Mouse (Mus musculus) midbrain, embryonic 15.5 days (tissue): ENCODE results near the gene Ptpn7. TPM values are rescaled to one million over a fixed set of nuclear protein-coding genes. Genes with fewer than 3 reads are reported as not detected.

Source experiments
- ATAC-seq: fragments of 200-750 bp; cut with Nextera tagmentation; replicated peaks from 2 replicates; pipeline ENCODE4 v1.8.0; 2017; ENCODE audit warnings: moderate TSS enrichment
- H3K27ac ChIP-seq: fragments of 300-500 bp; sonication (generic); 2 replicates; pipeline ENCODE4 v1.5.1; 2015; ENCODE audit warnings: mild to moderate bottlenecking, inconsistent platforms
- H3K27me3 ChIP-seq: fragments of 300-500 bp; sonication (generic); replicated peaks from 2 replicates; pipeline ENCODE4 v1.6.1; 2015; ENCODE audit warnings: inconsistent platforms
- H3K36me3 ChIP-seq: fragments of 300-500 bp; sonication (generic); replicated peaks from 2 replicates; pipeline ENCODE4 v1.6.1; 2015; ENCODE audit warnings: inconsistent platforms
- H3K4me1 ChIP-seq: fragments of 300-500 bp; sonication (generic); 2 replicates; pipeline ENCODE4 v1.6.1; 2015; ENCODE audit warnings: inconsistent platforms
- H3K4me2 ChIP-seq: fragments of 300-500 bp; sonication (generic); 2 replicates; pipeline ENCODE4 v1.6.1; 2015; ENCODE audit warnings: inconsistent platforms, mild to moderate bottlenecking, moderate library complexity
- H3K4me3 ChIP-seq: fragments of 300-500 bp; sonication (generic); 2 replicates; pipeline ENCODE4 v1.5.1; 2015; ENCODE audit warnings: mild to moderate bottlenecking, inconsistent platforms
- H3K9ac ChIP-seq: fragments of 300-500 bp; sonication (generic); 2 replicates; pipeline ENCODE4 v1.6.1; 2015; ENCODE audit warnings: mild to moderate bottlenecking, inconsistent platforms
- H3K9me3 ChIP-seq: fragments of 300-500 bp; sonication (generic); 2 replicates; pipeline ENCODE4 v1.6.1; 2016; ENCODE audit warnings: inconsistent platforms
- WGBS: fragments of 180-500 bp; shearing (Covaris S2); methylation state at CpG from one replicate; pipeline ENCODE4 v1.1.7; 2015; ENCODE audit warnings: mixed read lengths; 5-methylcytosine and 5-hydroxymethylcytosine counted together
- polyA plus RNA-seq: library from polyadenylated mRNA; unstranded; fragments of >200 nt; fragmentation: Nextera tagmentation; extraction: Ambion mirVana; gene quantifications from 2 replicates; pipeline ENCODE4 v1.2.1, GENCODE M21; 2015

Gene Ptpn7
- polyA plus RNA-seq: 0.34 and 0.50 TPM in 2 replicates

GRCm38 (mm10) chr1:135132473-135132872, at the start of gene Ptpn7:
Ptpn7 (plus strand) TSS chr1:135132700.
- 50% methylated on average over 10 of the region's 10 CpGs for WGBS
- H3K27ac ChIP-seq: no peak within 1 kb of the TSS
- no peak for ATAC-seq

GRCm38 (mm10) chr1:135083465-135083864, 49.0 kb upstream of the Ptpn7 start:
- ATAC-seq: no peak
- H3K9me3 ChIP-seq: no peaks in the 10 kb centered on the region
- no peaks in the 10 kb centered on the region for H3K36me3 ChIP-seq
- no peak overlapping the region for H3K27ac ChIP-seq
- 39% methylated on average over 9 of the region's 9 CpGs for WGBS
- no peak overlapping the region for H3K4me3 ChIP-seq
- no peak overlapping the region for H3K4me2 ChIP-seq
- H3K9ac ChIP-seq: no peak overlapping the region
- no peaks in the 10 kb centered on the region for H3K4me1 ChIP-seq
- H3K27me3 ChIP-seq: peaks cover 24% of the 10 kb centered on the region

More at GRCm38 (mm10) chr1:135132473-135132872, at the start of gene Ptpn7:
- Histone ChIP-seq H3K4me2 (no peak within 1 kb of the TSS), H3K4me3 (no peak within 1 kb of the TSS), H3K9me3 (no peaks in the 10 kb centered on the region), H3K9ac (no peak within 1 kb of the TSS), H3K36me3 (no peaks in the 10 kb centered on the region), H3K4me1 (no peaks in the 10 kb centered on the region), H3K27me3 (peaks cover 3% of the 10 kb centered on the region; the same call in 1 of the 2 replicates)

GRCm38 (mm10) chr1:135085296-135085871, 47.1 kb upstream of the Ptpn7 start:
- H3K4me1 ChIP-seq: no peaks in the 10 kb centered on the region
- no peak overlapping the region for H3K27ac ChIP-seq
- H3K4me2 ChIP-seq: no peak overlapping the region
- no peak overlapping the region for H3K9ac ChIP-seq
- no peaks in the 10 kb centered on the region for H3K36me3 ChIP-seq
- peaks cover 24% of the 10 kb centered on the region for H3K27me3 ChIP-seq
- no peaks in the 10 kb centered on the region for H3K9me3 ChIP-seq
- 20% methylated on average over 28 of the region's 28 CpGs for WGBS
- ATAC-seq: no peak
- H3K4me3 ChIP-seq: no peak overlapping the region

- Histone ChIP-seq H3K9me3 (no peaks in the 10 kb centered on the region), H3K27me3 (peaks cover 24% of the 10 kb centered on the region), H3K4me1 (no peaks in the 10 kb centered on the region), H3K36me3 (no peaks in the 10 kb centered on the region), H3K4me3 (no peak overlapping the region), H3K9ac (no peak overlapping the region), H3K4me2 (no peak overlapping the region), H3K27ac (no peak overlapping the region)
- ATAC-seq: no peak
- 37% methylated on average over 7 of the region's 7 CpGs for WGBS
These were observed 46.5 kb upstream of the Ptpn7 start for GRCm38 (mm10) chr1:135086015-135086414.

GRCm38 (mm10) chr1:135087414-135087813, 45.1 kb upstream of the Ptpn7 start:
- no peak overlapping the region for H3K9ac ChIP-seq
- peaks cover 24% of the 10 kb centered on the region for H3K27me3 ChIP-seq
- 50% methylated on average over 1 of the region's 1 CpGs for WGBS
- no peaks in the 10 kb centered on the region for H3K4me1 ChIP-seq
- no peaks in the 10 kb centered on the region for H3K36me3 ChIP-seq
- no peak overlapping the region for H3K27ac ChIP-seq
- no peak for ATAC-seq
- H3K4me3 ChIP-seq: no peak overlapping the region
- H3K4me2 ChIP-seq: no peak overlapping the region
- H3K9me3 ChIP-seq: no peaks in the 10 kb centered on the region

GRCm38 (mm10) chr1:135089626-135090025, 42.9 kb upstream of the Ptpn7 start:
- no peak overlapping the region for H3K9ac ChIP-seq
- no peak for ATAC-seq
- H3K36me3 ChIP-seq: no peaks in the 10 kb centered on the region
- H3K27me3 ChIP-seq: peaks cover 17% of the 10 kb centered on the region
- H3K9me3 ChIP-seq: no peaks in the 10 kb centered on the region
- WGBS: 75% methylated on average over 10 of the region's 10 CpGs
- no peak overlapping the region for H3K4me3 ChIP-seq
- H3K4me1 ChIP-seq: no peaks in the 10 kb centered on the region
- no peak overlapping the region for H3K27ac ChIP-seq
- H3K4me2 ChIP-seq: no peak overlapping the region

- Histone ChIP-seq H3K4me2 (no peak overlapping the region), H3K4me3 (no peak overlapping the region), H3K9me3 (no peaks in the 10 kb centered on the region), H3K27me3 (peaks cover 8% of the 10 kb centered on the region), H3K36me3 (no peaks in the 10 kb centered on the region), H3K9ac (no peak overlapping the region), H3K27ac (no peak overlapping the region), H3K4me1 (no peaks in the 10 kb centered on the region)
- 66% methylated on average over 3 of the region's 3 CpGs for WGBS
- ATAC-seq: no peak
These were observed 41.6 kb upstream of the Ptpn7 start for GRCm38 (mm10) chr1:135090914-135091313.

- WGBS: 66% methylated on average over 7 of the region's 7 CpGs
- Histone ChIP-seq H3K36me3 (no peaks in the 10 kb centered on the region), H3K4me3 (no peak overlapping the region), H3K4me1 (no peaks in the 10 kb centered on the region), H3K27ac (no peak overlapping the region), H3K9me3 (no peaks in the 10 kb centered on the region), H3K9ac (no peak overlapping the region), H3K4me2 (no peak overlapping the region), H3K27me3 (no peaks in the 10 kb centered on the region; the same call in 1 of the 2 replicates)
- ATAC-seq: no peak
These were observed 37.8 kb upstream of the Ptpn7 start for GRCm38 (mm10) chr1:135094723-135095122.

GRCm38 (mm10) chr1:135095189-135095588, 37.3 kb upstream of the Ptpn7 start:
- Histone ChIP-seq H3K36me3 (no peaks in the 10 kb centered on the region), H3K4me3 (no peak overlapping the region), H3K4me1 (no peaks in the 10 kb centered on the region), H3K27ac (no peak overlapping the region), H3K9me3 (no peaks in the 10 kb centered on the region), H3K4me2 (no peak overlapping the region), H3K27me3 (no peaks in the 10 kb centered on the region; the same call in 1 of the 2 replicates), H3K9ac (no peak overlapping the region)
- no peak for ATAC-seq
- 65% methylated on average over 7 of the region's 7 CpGs for WGBS

- ATAC-seq: no peak
- H3K9ac ChIP-seq: no peak overlapping the region
- no peaks in the 10 kb centered on the region; the same call in 1 of the 2 replicates for H3K27me3 ChIP-seq
- no peaks in the 10 kb centered on the region for H3K36me3 ChIP-seq
- H3K9me3 ChIP-seq: no peaks in the 10 kb centered on the region
- H3K4me1 ChIP-seq: no peaks in the 10 kb centered on the region
- 81% methylated on average over 11 of the region's 11 CpGs for WGBS
- no peak overlapping the region for H3K4me3 ChIP-seq
- no peak overlapping the region for H3K4me2 ChIP-seq
- no peak overlapping the region for H3K27ac ChIP-seq
These were observed 36.2 kb upstream of the Ptpn7 start for GRCm38 (mm10) chr1:135096312-135096711.

GRCm38 (mm10) chr1:135097441-135097840, 35.1 kb upstream of the Ptpn7 start:
- H3K27me3 ChIP-seq: peaks cover 7% of the 10 kb centered on the region; the same call in 1 of the 2 replicates
- no peak for ATAC-seq
- WGBS: 94% methylated on average over 6 of the region's 6 CpGs

GRCm38 (mm10) chr1:135098441-135098840, 34.1 kb upstream of the Ptpn7 start:
- peaks cover 11% of the 10 kb centered on the region for H3K27me3 ChIP-seq
- H3K4me2 ChIP-seq: no peak overlapping the region
- no peak overlapping the region for H3K27ac ChIP-seq
- H3K4me3 ChIP-seq: no peak overlapping the region
- ATAC-seq: no peak
- H3K9ac ChIP-seq: no peak overlapping the region
- no peaks in the 10 kb centered on the region for H3K36me3 ChIP-seq
- WGBS: 83% methylated on average over 7 of the region's 7 CpGs
- H3K9me3 ChIP-seq: no peaks in the 10 kb centered on the region
- H3K4me1 ChIP-seq: no peaks in the 10 kb centered on the region

More at GRCm38 (mm10) chr1:135097441-135097840, 35.1 kb upstream of the Ptpn7 start:
- no peak overlapping the region for H3K27ac ChIP-seq
- H3K9ac ChIP-seq: no peak overlapping the region
- H3K4me2 ChIP-seq: no peak overlapping the region
- no peaks in the 10 kb centered on the region for H3K36me3 ChIP-seq
- no peak overlapping the region for H3K4me3 ChIP-seq
- no peaks in the 10 kb centered on the region for H3K9me3 ChIP-seq
- H3K4me1 ChIP-seq: no peaks in the 10 kb centered on the region

GRCm38 (mm10) chr1:135100400-135100799, 32.1 kb upstream of the Ptpn7 start:
- H3K4me2 ChIP-seq: no peak overlapping the region
- H3K27me3 ChIP-seq: peaks cover 30% of the 10 kb centered on the region
- H3K27ac ChIP-seq: no peak overlapping the region
- 65% methylated on average over 7 of the region's 7 CpGs for WGBS
- no peak overlapping the region for H3K9ac ChIP-seq
- no peaks in the 10 kb centered on the region for H3K9me3 ChIP-seq
- no peaks in the 10 kb centered on the region for H3K36me3 ChIP-seq
- H3K4me1 ChIP-seq: peaks cover 7% of the 10 kb centered on the region
- no peak for ATAC-seq
- no peak overlapping the region for H3K4me3 ChIP-seq
